Mouse (Mus musculus) heart, embryonic 12.5 days (tissue): Measurements from ENCODE around the gene Tmem135. TPM values are rescaled to one million over a fixed set of nuclear protein-coding genes. Genes with fewer than 3 reads are reported as not detected.

ENCODE experiments used
- ATAC-seq: fragments of 200-750 bp; cut with Nextera tagmentation; 2 replicates; pipeline ENCODE4 v1.8.0; 2017; ENCODE audit warnings: moderate TSS enrichment, moderate library complexity; ENCODE audit not compliant: insufficient number of reproducible peaks, low FRiP score
- H3K27ac ChIP-seq: fragments of 300-500 bp; sonication (generic); 2 replicates; pipeline ENCODE4 v1.5.1; 2016; ENCODE audit warnings: mild to moderate bottlenecking, moderate library complexity; ENCODE audit not compliant: poor library complexity, severe bottlenecking
- H3K27me3 ChIP-seq: fragments of 300-500 bp; sonication (generic); replicated peaks from 2 replicates; pipeline ENCODE4 v1.6.1; 2016; ENCODE audit warnings: mild to moderate bottlenecking, moderate library complexity
- H3K36me3 ChIP-seq: fragments of 300-500 bp; sonication (generic); 2 replicates; pipeline ENCODE4 v1.6.1; 2016; ENCODE audit warnings: mild to moderate bottlenecking, moderate library complexity
- H3K4me1 ChIP-seq: fragments of 300-500 bp; sonication (generic); replicated peaks from 2 replicates; pipeline ENCODE4 v1.6.1; 2016; ENCODE audit warnings: mild to moderate bottlenecking
- H3K4me2 ChIP-seq: fragments of 300-500 bp; sonication (generic); 2 replicates; pipeline ENCODE4 v1.6.1; 2016; ENCODE audit warnings: mild to moderate bottlenecking, moderate library complexity
- H3K4me3 ChIP-seq: fragments of 300-500 bp; sonication (generic); 2 replicates; pipeline ENCODE4 v1.5.1; 2016; ENCODE audit warnings: mild to moderate bottlenecking
- H3K9ac ChIP-seq: fragments of 300-500 bp; sonication (generic); 2 replicates; pipeline ENCODE4 v1.6.1; 2016; ENCODE audit warnings: mild to moderate bottlenecking, moderate library complexity
- H3K9me3 ChIP-seq: fragments of 300-500 bp; sonication (generic); replicated peaks from 2 replicates; pipeline ENCODE4 v1.6.1; 2016; ENCODE audit warnings: mild to moderate bottlenecking, moderate library complexity
- WGBS: fragments of 180-500 bp; shearing (Covaris S2); methylation state at CpG from one replicate; pipeline ENCODE4 v1.1.7; 2016; 5-methylcytosine and 5-hydroxymethylcytosine counted together
- polyA plus RNA-seq: library from polyadenylated mRNA; unstranded; fragments of >200 nt; fragmentation: Nextera tagmentation; extraction: Ambion mirVana; gene quantifications from 2 replicates; pipeline ENCODE4 v1.2.1, GENCODE M21; 2016

The Tmem135 gene
- polyA plus RNA-seq, 1 experiment from 2014 or later: 31.2 TPM

DNA sequence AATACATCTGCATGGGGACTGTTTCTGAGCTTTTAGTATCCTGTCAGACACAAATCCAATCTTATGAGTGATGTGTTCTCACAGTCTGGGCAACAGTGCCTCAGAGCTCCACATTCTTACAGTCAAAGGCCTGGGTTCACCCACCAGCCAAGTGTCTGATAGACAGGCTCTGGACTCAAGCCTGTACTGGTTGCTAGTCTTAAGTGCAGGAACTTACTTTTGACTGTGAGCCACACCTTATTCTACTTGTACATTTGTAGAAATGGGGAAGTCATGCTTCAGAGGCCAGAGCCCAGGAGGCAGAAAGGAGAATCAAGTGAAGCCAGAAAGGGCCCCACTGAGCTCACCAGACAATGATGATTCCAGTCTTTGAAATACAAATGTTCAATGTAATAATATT lies 226.1 kb downstream of the Tmem135 start:
- Histone ChIP-seq H3K4me1 (0 out of 2 replicates have a peak, but pooled peaks cover 3% of the 10 kb centered on the region), H3K4me2 (no peak overlapping the region), H3K9ac (no peak overlapping the region), H3K4me3 (no peak overlapping the region), H3K27ac (no peak overlapping the region), H3K9me3 (0 out of 2 replicates have a peak, but pooled peaks cover 3% of the 10 kb centered on the region), H3K27me3 (no peaks in the 10 kb centered on the region), H3K36me3 (no peaks in the 10 kb centered on the region)
- ATAC-seq: no peak

DNA sequence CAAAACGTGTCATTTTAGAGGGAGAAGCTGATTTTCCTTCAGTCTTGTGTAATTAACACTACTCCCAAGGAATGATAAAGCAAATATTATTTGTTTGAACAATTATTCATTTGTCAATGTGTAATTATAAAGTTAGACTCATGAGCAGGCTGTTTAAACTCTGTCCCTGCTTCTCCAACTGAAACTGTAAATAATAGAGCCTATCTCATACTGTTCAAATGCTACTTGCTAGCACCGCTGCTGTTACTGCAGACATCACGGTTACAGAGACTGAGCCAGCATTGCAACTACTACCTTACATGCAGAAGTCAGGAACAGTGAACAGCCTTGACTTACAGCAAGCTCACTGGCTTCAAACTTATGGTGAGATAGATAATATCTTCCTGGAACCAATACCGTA lies 229.6 kb downstream of the Tmem135 start:
- no peaks in the 10 kb centered on the region for H3K36me3 ChIP-seq
- no peak overlapping the region for H3K9ac ChIP-seq
- no peak overlapping the region for H3K4me2 ChIP-seq
- H3K4me3 ChIP-seq: no peak overlapping the region
- no peak overlapping the region for H3K27ac ChIP-seq
- ATAC-seq: no peak
- no peaks in the 10 kb centered on the region for H3K27me3 ChIP-seq
- H3K4me1 ChIP-seq: 0 out of 2 replicates have a peak, but pooled peaks cover 6% of the 10 kb centered on the region
- WGBS: 77% methylated on average over 4 of the region's 4 CpGs
- H3K9me3 ChIP-seq: 0 out of 2 replicates have a peak, but pooled peaks cover under 1% of the 10 kb centered on the region

DNA sequence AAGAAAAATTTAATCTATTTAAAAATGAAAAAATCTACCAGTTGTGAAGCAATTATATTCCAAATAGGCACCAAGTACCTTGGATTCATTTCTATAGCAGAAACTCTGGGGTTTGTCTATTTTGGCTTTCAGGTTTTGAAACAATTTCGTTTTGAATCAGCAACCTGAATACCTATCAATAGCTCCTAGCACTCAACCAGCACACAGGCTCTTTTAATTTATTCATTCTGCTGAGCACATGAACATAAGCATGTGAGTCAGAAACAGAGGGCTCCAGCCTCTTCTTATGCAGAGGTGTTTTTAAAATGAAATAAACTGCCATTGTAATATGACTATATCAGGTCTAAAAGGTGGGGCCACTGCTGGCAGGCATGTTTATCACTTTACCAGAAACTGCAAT lies 231.0 kb downstream of the Tmem135 start:
- Histone ChIP-seq H3K9me3 (no peaks in the 10 kb centered on the region), H3K27ac (no peak overlapping the region), H3K9ac (no peak overlapping the region), H3K4me2 (no peak overlapping the region), H3K27me3 (no peaks in the 10 kb centered on the region), H3K4me1 (0 out of 2 replicates have a peak, but pooled peaks cover 6% of the 10 kb centered on the region), H3K36me3 (no peaks in the 10 kb centered on the region), H3K4me3 (no peak overlapping the region)
- ATAC-seq: no peak
- WGBS: 81% methylated on average over 1 of the region's 1 CpGs

DNA sequence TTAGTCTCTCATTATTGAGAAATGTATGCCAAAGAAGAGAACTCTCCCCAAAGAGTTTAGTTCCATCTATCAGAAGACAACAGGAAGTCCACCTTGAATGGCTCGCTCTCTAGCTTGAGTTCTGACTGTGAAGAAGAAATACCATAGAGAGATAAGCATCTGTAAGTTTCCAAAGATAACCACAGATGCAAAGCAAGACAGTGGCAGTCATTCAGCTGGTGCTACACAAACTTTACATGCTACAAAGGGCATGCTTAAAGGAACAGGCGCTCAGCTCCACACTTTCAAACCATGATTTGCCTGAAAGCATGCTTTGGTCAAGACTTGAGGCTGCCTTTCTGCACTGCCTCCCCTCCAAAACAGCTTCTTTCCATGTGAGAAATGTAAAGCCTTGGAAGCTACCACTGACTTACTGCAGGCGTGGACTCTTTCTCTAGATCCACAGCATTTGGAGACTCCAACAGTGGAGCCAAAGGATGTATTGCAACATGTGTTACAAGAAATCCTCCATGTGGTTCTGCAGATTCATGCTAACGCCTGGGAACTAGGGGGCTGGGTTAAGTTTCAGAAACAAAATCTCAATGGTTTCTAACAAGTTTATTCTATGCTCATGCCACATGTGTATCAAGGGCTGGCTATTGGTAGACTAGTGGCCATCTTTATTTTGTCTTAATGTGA lies 232.1 kb downstream of the Tmem135 start:
- Histone ChIP-seq H3K9me3 (no peaks in the 10 kb centered on the region), H3K4me1 (0 out of 2 replicates have a peak, but pooled peaks cover 4% of the 10 kb centered on the region), H3K4me2 (no peak overlapping the region), H3K27ac (no peak overlapping the region), H3K9ac (no peak overlapping the region), H3K36me3 (no peaks in the 10 kb centered on the region), H3K4me3 (no peak overlapping the region), H3K27me3 (no peaks in the 10 kb centered on the region)
- no peak for ATAC-seq
- 83% methylated on average over 4 of the region's 4 CpGs for WGBS

DNA sequence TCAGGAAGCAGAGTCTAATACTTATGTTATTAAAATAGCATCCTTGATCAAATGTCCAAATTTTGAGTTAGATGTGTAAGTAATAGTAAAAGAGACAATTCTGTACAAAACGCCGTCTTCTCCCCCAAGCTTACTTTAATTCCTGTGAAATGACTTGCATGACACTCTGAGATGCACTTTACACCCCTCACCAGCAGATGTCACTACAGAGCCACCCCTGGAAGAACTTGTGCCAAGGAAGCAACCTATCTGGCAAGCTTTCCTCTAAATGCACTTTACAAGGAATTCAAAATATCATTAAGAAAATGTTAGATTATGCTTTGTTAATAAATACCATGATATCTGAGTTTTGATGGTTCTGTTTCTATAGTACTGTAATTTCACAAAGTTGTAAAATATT lies 235.4 kb downstream of the Tmem135 start:
- no peak for ATAC-seq
- Histone ChIP-seq H3K4me3 (no peak overlapping the region), H3K27ac (no peak overlapping the region), H3K4me2 (no peak overlapping the region), H3K9ac (no peak overlapping the region), H3K27me3 (no peaks in the 10 kb centered on the region), H3K4me1 (0 out of 2 replicates have a peak, but pooled peaks cover 4% of the 10 kb centered on the region), H3K36me3 (no peaks in the 10 kb centered on the region), H3K9me3 (no peaks in the 10 kb centered on the region)
- WGBS: 26% methylated on average over 2 of the region's 2 CpGs

DNA sequence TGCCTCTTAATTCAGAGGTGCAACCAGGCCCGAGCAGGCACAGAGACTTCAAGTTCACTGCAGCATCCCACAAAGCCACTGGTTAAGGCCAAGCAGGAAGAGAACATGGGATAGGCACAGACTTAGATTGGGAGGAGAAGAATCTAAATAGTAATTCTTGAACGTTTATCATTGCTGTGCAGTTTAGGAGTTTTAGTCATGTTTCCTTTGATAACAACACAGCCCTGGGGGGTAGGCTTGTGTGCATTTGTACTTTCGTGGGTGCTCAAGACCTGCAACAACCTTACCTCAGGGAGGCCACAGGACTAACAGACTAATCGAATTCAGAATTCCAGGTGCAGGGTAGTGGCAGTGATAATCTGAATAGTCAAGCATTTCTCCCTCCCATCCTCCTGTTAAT lies 238.5 kb downstream of the Tmem135 start:
- Histone ChIP-seq H3K27ac (no peak overlapping the region), H3K9ac (no peak overlapping the region), H3K36me3 (no peaks in the 10 kb centered on the region), H3K9me3 (no peaks in the 10 kb centered on the region), H3K4me1 (no peaks in the 10 kb centered on the region), H3K27me3 (no peaks in the 10 kb centered on the region), H3K4me3 (no peak overlapping the region), H3K4me2 (no peak overlapping the region)
- WGBS: 76% methylated on average over 4 of the region's 4 CpGs
- no peak for ATAC-seq

DNA sequence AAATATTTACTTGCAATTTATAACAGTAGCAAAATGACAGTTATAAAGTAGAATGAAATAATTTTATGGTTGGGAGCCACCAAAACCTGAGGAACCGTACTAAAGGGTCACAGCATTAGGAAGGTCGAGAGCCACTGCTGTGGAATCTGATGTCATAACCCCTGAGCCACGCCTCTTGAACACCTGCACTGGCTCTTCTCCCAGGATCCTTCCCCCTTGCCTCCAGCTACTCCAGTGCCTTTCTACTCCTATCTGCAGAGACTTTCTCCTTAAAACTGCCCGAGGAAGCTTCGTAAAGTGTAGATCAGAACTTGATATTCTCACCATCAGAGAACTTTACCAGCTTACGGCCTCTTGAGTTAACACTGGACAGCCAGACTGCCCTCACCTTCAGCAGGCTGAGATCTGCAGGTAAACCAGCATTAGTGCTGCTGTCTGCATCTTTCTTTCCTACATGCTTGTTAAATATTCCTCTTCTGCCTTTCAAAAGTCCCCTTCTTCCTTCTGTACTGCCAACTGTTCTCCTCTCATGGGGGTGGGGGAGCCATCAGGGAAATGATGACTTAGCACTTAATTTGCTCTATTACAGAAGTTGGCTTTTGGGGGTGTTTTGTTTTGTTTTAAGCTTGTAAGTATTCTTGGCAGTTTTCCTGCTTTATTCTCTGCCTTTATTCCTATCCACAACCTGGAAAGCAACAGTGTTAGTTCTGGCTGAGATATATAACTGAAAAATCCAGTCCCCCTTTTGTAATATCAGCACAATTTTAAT lies 242.2 kb downstream of the Tmem135 start:
- peaks cover 5% of the 10 kb centered on the region; the same call in 1 of the 2 replicates for H3K36me3 ChIP-seq
- no peaks in the 10 kb centered on the region for H3K27me3 ChIP-seq
- WGBS: 80% methylated on average over 6 of the region's 6 CpGs
- no peak overlapping the region for H3K4me2 ChIP-seq
- peaks cover 8% of the 10 kb centered on the region for H3K4me1 ChIP-seq
- no peak overlapping the region for H3K27ac ChIP-seq
- no peak for ATAC-seq
- H3K9ac ChIP-seq: no peak overlapping the region
- no peak overlapping the region for H3K4me3 ChIP-seq
- H3K9me3 ChIP-seq: no peaks in the 10 kb centered on the region

DNA sequence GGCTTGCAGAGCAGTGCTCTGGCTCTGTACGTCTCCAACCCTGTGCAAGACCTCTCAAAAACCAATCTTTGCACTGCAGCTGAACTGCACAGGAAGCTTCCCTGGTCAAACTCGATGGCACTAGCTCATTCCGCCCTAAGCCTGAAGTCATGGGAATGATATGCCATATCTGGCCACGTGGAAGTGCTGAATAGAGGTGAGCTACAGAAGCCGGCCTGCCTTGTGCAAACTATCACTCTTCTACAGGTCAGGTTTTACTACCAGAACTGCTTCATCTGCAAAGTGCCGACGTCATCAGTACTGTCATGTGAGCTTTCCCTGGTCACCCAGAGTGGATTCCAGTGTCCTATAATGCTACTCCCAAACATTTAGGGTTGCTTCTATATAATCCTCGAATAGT lies 246.7 kb downstream of the Tmem135 start:
- no peak overlapping the region for H3K4me3 ChIP-seq
- H3K27ac ChIP-seq: no peak overlapping the region
- no peak overlapping the region for H3K9ac ChIP-seq
- H3K9me3 ChIP-seq: no peaks in the 10 kb centered on the region
- peaks cover 16% of the 10 kb centered on the region for H3K36me3 ChIP-seq
- peaks cover 12% of the 10 kb centered on the region for H3K4me1 ChIP-seq
- no peak overlapping the region for H3K4me2 ChIP-seq
- H3K27me3 ChIP-seq: no peaks in the 10 kb centered on the region
- peak; percentile 48; the same call in 1 of the 2 replicates for ATAC-seq
- WGBS: 58% methylated on average over 8 of the region's 8 CpGs

DNA sequence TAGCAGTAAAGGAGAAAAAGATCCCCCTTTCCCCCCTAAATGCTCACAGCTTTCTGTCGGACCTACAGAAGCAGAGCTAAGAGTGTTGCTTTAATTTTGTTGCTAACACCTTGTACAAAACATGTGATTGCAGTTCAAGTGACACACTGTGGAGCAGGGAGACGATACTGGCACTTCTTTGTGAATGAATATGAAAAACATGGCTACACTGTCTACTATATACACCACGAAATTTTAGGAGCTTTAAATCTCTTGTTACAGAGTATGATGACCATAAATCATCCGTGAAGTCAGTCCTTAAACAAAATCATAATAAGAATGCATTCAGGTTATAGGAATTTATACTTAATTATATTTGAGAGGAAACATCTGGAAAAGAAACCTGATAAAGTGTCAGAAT lies 247.4 kb downstream of the Tmem135 start:
- Histone ChIP-seq H3K9me3 (no peaks in the 10 kb centered on the region), H3K4me2 (no peak overlapping the region), H3K4me1 (peaks cover 12% of the 10 kb centered on the region), H3K27me3 (no peaks in the 10 kb centered on the region), H3K27ac (no peak overlapping the region), H3K9ac (no peak overlapping the region), H3K36me3 (peaks cover 19% of the 10 kb centered on the region), H3K4me3 (no peak overlapping the region)
- ATAC-seq: no peak
- WGBS: 76% methylated on average over 4 of the region's 4 CpGs

DNA sequence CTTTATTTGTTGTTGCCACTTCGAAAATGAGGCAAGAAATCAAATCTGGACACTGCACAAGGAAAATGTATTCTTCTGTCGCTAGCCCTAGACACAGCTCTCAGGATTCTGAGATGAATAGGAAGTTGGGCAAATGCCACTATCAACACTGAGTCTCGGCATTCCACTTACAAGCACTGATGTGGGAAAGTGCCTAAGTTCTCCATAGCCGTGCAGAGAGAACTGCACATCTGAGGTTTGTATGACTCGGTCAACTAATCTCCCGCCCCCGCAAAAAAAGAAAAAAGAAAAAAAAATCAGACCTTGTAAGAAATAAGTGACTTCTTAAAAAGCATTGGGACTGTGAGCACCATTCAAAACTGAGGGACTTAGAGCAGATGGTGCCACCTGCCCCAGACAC lies 248.3 kb downstream of the Tmem135 start:
- H3K4me1 ChIP-seq: peaks cover 12% of the 10 kb centered on the region
- H3K36me3 ChIP-seq: peaks cover 25% of the 10 kb centered on the region
- no peak overlapping the region for H3K9ac ChIP-seq
- H3K27me3 ChIP-seq: no peaks in the 10 kb centered on the region
- H3K27ac ChIP-seq: peak overlapping the region; percentile 35
- H3K4me2 ChIP-seq: peak overlapping the region; percentile 25; the same call in 1 of the 2 replicates
- no peak overlapping the region for H3K4me3 ChIP-seq
- no peaks in the 10 kb centered on the region for H3K9me3 ChIP-seq
- 55% methylated on average over 7 of the region's 7 CpGs for WGBS
- peak; percentile 73 for ATAC-seq

DNA sequence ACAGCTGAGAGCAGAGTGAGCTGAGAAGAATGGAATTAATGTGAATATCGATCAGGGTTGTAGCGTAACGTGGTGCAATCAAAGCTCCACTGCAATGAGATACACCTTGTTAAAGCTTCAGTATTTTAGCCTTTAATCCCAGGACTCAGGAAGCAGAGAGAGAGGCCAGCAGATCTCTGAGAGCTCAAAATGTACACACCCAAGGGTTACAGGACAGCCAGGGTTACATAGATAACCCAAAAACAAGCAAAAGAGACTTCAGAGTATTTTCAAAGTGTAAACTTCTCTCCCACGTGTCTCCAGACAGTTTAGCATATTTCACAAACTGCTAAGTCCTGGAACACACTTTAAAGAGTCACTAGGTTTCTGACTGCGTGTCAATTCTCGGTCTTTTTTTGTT lies 248.8 kb downstream of the Tmem135 start:
- peak overlapping the region; percentile 25; the same call in 1 of the 2 replicates for H3K4me2 ChIP-seq
- whole genome bisulfite sequencing: 70% methylated on average over 6 of the region's 6 CpGs
- H3K27me3 ChIP-seq: no peaks in the 10 kb centered on the region
- peaks cover 12% of the 10 kb centered on the region for H3K4me1 ChIP-seq
- ATAC-seq: no peak
- H3K9me3 ChIP-seq: no peaks in the 10 kb centered on the region
- no peak overlapping the region for H3K4me3 ChIP-seq
- H3K27ac ChIP-seq: peak overlapping the region; percentile 35
- peaks cover 25% of the 10 kb centered on the region for H3K36me3 ChIP-seq
- H3K9ac ChIP-seq: no peak overlapping the region
